Mouse (Mus musculus) heart, embryonic 10.5 days (tissue): ENCODE measurements around the gene Rpl4. TPM values are rescaled to one million over a fixed set of nuclear protein-coding genes. Genes with fewer than 3 reads are reported as not detected.

ENCODE experiments used
- microRNA-seq: library from miRNA; unstranded; fragments of <30 nt; microRNA quantifications from one replicate; pipeline ENCODE4, GENCODE M21; 2017
- polyA plus RNA-seq: library from polyadenylated mRNA; unstranded; fragments of >200 nt; fragmentation: Nextera tagmentation; extraction: Ambion mirVana; gene quantifications from 2 replicates; pipeline ENCODE4 v1.2.1, GENCODE M21; 2016

Rpl4 gene
- polyA plus RNA-seq, 1 experiment from 2014 or later, result 1,151 TPM

Small RNA genes within 50 kb of the gene (microRNA-seq; reads per million reads assigned to microRNA genes)
- not detected for gene Gm24106

Other genes with a start within 250 kb of the Rpl4 start
- gene Smad6, start 151.3 kb upstream of the Rpl4 start, polyA plus RNA-seq, result 29.4 and 47.2 TPM in 2 replicates
- gene Lctl, start 56.2 kb upstream of the Rpl4 start, polyA plus RNA-seq, result not detected in 2 replicates
- gene Zwilch, start 271 bp upstream of the Rpl4 start, polyA plus RNA-seq, result 28.1 and 31.6 TPM in 2 replicates
- gene Snapc5, start 5.9 kb downstream of the Rpl4 start, polyA plus RNA-seq, result 25.8 and 29.8 TPM in 2 replicates
- 3.2 TPM in 2 replicates for gene Uchl4, start 61.8 kb downstream of the Rpl4 start, polyA plus RNA-seq
- gene Map2k1, start 80.3 kb downstream of the Rpl4 start, polyA plus RNA-seq, result 108 and 118 TPM in 2 replicates
- 170 and 220 TPM in 2 replicates for gene Tipin, start 108.2 kb downstream of the Rpl4 start, polyA plus RNA-seq
- gene Dis3l, start 167.9 kb downstream of the Rpl4 start, polyA plus RNA-seq, result 20.0 and 23.2 TPM in 2 replicates
- 0.31 and 0.40 TPM in 2 replicates for gene Megf11, start 212.3 kb downstream of the Rpl4 start, polyA plus RNA-seq